Mouse (Mus musculus): ENCODE measurements around the gene Psma3.
A peak's percentile ranks its signal among the peaks of the same experiment; 100 is the strongest.

Gene Psma3

DNA sequence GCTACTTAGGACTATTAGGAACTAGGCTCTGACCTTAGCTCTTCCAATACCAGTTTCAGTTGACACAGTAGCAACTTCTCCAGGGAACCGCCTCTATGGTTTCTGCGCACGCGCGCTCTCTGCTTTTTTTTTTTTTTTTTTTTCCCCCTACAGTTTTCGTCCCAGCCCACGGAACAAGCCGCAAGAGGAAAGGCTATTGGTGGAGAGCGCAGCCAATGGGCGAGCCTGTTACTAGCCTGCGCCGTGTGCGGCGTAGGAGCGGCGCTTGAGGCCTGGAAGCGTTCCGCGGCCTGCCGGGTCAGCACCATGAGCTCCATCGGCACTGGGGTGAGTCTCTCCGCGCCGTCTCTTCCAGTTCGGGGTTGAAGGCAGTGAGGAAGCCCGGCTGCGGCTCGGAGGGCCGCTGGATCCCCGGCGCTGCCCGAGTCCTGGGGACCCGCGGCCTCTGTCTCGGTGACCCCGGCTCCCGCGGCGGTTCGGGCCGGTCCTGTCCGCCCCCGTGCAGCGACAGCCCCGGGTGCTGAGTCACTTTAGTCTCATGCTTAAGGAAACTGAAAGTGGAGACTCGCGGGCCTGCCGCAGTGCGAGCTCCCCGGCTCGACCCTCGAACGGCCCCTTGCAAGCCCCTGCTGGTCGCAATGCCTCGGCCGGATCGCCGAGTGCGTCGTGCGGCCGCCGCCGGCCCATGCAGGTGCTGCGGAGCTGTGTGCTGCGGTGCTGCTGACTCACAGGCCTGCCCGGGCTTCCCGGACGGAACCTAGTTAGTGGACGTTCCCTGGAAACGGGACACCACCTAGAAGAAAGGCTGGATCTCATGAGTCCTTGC is at the start of gene Psma3:
TSS of gene Psma3 (plus strand) at position 181 of the 826 bp plus-strand sequence.
- peak; percentile 94 for DNase-seq (ENCODE audit: low read depth, low spot score)

GRCm38 (mm10) chr12:70929781-70930180 is 44.6 kb upstream of the Psma3 start:
- DNase-seq (ENCODE audit: low read depth, low spot score) = no peak

DNA sequence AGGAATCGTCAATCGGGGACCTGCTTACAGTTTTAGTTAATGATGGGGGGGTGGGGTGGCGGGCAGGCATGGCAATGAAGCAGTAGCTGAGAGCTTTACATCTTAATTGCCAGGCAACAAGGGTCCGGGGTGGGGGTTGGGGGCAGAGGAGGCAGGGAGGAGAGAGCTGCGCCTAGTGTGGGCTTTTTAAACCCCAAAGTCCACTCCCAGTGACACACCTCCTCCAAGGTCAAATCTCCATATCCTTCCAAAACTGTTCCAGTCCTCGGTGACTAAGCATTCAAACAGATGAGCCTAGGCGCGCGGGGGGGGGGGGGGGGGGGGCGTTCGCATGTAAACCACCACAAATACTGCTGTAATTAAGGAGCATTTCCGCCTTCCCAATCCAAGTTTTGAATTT is 37.3 kb upstream of the Psma3 start:
- no peak for DNase-seq (ENCODE audit: low read depth, low spot score)

- DNase-seq (ENCODE audit: low read depth, low spot score) = peak; percentile 94
Measured at GRCm38 (mm10) chr12:70937571-70938384, 36.6 kb upstream of the Psma3 start, which contains the start of gene Actr10. TSS of gene Actr10 (plus strand) at chr12:70937857.

DNA sequence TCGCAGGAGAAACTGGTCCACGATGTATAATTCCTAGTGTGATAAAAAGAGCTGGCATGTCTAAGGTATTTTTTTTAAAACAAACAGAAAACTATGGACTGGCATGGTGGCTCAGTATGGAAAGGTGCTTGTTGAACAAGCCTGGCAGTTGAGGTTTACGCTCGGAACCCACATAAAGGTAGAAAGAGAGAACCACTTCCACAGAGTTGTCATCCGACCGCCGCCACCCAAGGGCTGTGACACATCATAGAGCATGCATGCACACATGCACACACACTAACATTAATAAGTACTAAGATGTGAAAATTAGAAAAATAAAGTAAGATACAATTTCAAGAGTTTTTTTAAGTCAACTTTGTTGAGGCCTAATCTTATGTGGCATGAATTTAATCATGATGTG is 33.6 kb upstream of the Psma3 start:
- DNase-seq (ENCODE audit: low read depth, low spot score) = no peak

- DNase-seq (ENCODE audit: low read depth, low spot score) = no peak
Measured at GRCm38 (mm10) chr12:70944181-70944580, 30.2 kb upstream of the Psma3 start.

DNA sequence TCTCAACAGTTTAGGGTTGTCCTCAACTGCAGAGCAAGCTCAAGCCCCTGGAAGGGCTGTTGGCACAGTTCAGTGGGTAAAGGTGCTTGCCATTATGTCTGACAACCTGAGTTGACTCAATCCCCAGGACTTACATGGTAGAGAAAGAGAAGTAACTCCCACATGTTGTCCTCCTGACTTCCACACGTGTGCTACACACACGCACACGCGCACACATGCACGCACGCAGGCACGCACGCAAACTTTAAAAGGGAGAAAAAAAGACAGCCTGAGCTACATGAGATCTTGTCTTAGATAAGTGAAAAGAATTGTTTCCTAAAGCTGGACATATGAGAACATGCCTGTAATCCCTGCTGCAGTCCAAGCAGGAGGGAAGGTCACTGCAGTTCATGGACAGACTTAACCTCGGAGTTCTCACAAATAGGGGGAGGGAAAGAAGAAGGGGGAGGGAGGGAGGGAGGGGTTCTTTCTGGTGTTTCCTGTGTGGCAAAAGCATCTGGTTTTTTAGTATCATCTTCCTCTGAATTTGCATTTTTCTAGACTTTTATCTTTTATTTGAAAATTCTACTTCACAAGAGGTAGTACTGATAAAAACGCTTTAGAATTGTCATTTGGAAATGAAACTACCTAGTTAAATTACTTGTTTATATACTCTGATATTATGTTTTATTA is 27.7 kb upstream of the Psma3 start:
- no peak for DNase-seq (ENCODE audit: low read depth, low spot score)

- DNase-seq (ENCODE audit: low read depth, low spot score) = no peak
Measured at GRCm38 (mm10) chr12:70958640-70959039, 15.8 kb upstream of the Psma3 start.

- no peak for DNase-seq (ENCODE audit: low read depth, low spot score)
Measured at GRCm38 (mm10) chr12:70967581-70967980, 6.8 kb upstream of the Psma3 start.

DNA sequence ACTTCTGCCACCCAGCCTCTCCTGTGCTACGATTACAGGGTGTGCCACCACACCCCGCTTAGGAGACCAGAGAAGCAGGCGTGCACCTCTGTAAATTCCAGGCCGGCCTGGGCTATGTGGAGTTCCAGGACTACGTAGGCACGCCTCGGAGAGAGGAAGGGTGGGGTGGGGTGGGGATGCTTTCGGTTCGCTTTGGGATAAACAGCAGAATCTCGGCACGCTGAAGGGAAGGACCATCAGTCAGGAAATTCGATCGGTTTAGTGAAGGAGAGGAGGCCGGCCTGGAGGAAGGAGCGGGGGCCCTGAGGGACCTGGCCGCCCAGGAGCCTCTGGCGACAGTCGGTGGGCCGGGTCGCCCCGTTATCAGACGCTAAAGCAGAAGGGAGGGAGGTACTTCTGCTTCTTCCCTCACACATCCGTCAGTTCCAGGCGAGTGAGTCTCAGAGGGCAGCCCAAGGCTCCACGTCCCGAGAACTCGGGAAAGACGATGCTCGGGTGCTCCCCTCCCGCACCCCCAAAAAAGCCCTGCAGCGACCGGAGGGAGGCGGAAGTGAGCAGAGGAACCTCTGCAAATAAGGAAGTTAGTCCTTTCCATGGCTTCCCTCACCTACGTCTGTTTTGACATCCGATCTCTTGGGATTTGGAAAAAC is 6.2 kb upstream of the Psma3 start:
- no peak for DNase-seq (ENCODE audit: low read depth, low spot score)

- DNase-seq (ENCODE audit: low read depth, low spot score) = peak; percentile 74
Measured at GRCm38 (mm10) chr12:70968791-70969307, 5.6 kb upstream of the Psma3 start.

GRCm38 (mm10) chr12:70969485-70970184 is 4.8 kb upstream of the Psma3 start:
- DNase-seq (ENCODE audit: low read depth, low spot score) = peak; percentile 40

DNA sequence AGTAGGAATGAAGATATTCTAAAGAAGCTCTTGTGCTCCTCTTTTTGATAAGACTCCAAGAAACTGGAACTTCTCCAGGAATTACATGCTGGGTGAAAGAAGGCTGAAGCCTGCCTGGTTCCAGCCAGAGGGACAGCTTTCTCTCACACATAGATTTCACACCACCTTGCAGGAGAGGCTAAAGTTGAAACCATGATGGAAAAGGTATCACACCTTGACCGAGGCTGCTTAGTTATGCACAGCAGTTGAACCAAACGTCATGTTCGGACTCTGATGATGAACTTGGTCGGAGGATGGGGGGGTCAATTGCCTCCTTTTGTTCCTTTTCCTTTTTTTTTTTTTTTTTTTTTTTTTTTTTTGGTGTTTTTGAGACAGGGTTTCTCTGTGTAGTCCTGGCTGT is 590 bp upstream of the Psma3 start:
- no peak for DNase-seq (ENCODE audit: low read depth, low spot score)

- DNase-seq (ENCODE audit: low read depth, low spot score) = no peak
Measured at GRCm38 (mm10) chr12:70975406-70975805, 985 bp downstream of the Psma3 start.

GRCm38 (mm10) chr12:70975891-70976290 is 1.5 kb downstream of the Psma3 start:
- DNase-seq (ENCODE audit: low read depth, low spot score) = no peak

- DNase-seq (ENCODE audit: low read depth, low spot score) = no peak
Measured at GRCm38 (mm10) chr12:70978345-70978744, 3.9 kb downstream of the Psma3 start.

GRCm38 (mm10) chr12:70984855-70985550 is 10.6 kb downstream of the Psma3 start:
- no peak for DNase-seq (ENCODE audit: low read depth, low spot score)

- DNase-seq (ENCODE audit: low read depth, low spot score) = no peak
Measured at GRCm38 (mm10) chr12:70997225-70997624, 22.8 kb downstream of the Psma3 start.

GRCm38 (mm10) chr12:70999423-70999903 is 25.0 kb downstream of the Psma3 start:
- no peak for DNase-seq (ENCODE audit: low read depth, low spot score)

- DNase-seq (ENCODE audit: low read depth, low spot score) = no peak
Measured at GRCm38 (mm10) chr12:71000344-71000743, 25.9 kb downstream of the Psma3 start.
